Mouse (Mus musculus): ENCODE results near the gene Fryl.

DNA sequence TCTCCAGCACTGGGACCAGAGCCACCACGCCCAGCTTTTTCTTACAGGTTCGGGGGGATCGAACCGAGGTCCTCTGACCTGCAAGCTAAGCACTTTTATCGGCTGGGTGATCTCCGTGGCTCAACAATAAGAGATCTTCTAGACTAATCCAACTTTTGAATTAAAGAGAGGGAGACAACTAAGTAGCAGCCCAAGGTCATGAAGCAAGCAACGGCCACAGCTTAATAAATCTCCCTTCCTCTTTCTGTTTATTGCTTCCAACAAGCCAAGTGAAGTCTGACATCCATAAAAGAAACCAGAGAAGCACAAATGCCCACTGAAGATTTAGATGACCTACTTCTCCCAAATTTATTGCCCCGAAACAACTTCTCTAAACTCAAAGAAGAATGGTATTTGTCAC is 54.3 kb downstream of the Fryl start:
- TF ChIP-seq CTCF (IDR thresholded peaks at IDR 0.05; ENCODE audit: borderline replicate concordance, control insufficient read depth, extremely low read depth, insufficient read depth, low read length, poor library complexity) (no peak), POLR2A (IDR thresholded peaks at IDR 0.05; ENCODE audit: control insufficient read depth, extremely low read depth, insufficient read depth, low read length, poor library complexity) (no peak)
